Mouse (Mus musculus) bone marrow, adult 2 months (tissue): ENCODE data around the gene Adcy7.

Source experiments
- CTCF ChIP-seq: fragments of 200-500 bp; IDR thresholded peaks from 2 replicates; pipeline ENCODE4 v1.5.1; 2011; ENCODE audit warnings: low read length, control low read depth; ENCODE audit not compliant: control insufficient read depth, insufficient read depth
- POLR2A ChIP-seq: fragments of 200-500 bp; IDR thresholded peaks from 2 replicates; pipeline ENCODE4 v1.6.1; 2011; ENCODE audit warnings: low read depth, mild to moderate bottlenecking, control low read depth, low read length, borderline replicate concordance; ENCODE audit not compliant: control insufficient read depth

DNA sequence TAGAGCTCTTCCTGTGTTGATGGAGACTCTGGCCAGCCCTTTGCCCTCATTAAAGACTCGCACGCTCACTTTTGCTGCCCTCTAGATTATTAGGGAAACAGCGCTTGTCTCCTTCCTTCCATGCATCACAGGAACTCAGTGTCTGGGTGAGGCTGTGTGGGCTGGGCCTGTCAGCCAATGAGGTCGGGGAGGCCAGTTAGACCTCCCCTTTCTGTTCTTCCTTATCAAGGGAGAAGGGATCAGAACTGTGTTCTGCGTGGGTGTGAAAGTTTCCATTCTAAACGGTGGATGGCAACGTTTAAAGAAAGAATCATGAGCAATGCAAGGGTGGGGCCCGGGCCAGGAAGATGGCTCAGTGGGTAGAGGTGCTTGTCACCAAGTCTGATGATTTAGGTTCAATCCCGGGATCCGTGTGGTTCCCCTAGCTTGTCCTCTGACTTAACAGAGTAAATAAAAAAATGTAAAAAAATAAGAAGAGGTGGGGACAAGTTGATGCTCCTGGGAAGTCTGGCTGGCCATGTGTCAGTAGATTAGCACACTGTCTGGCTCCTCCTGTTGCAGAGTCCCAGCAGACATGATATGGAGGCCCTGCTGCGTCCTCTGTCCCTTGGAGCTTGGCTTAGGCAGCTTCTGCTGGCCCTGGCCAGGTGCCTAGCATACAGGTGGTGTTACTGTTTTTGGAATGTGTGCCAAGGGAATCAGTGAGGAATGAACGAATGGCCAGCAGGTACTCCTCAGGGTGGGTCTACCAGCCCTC lies 26.0 kb downstream of the Adcy7 start:
- TF ChIP-seq CTCF (no peak), POLR2A (no peak)
